Mouse (Mus musculus) kidney, postnatal 25 days (tissue): ENCODE data around the gene Ankk1.

Experiments
- DNase-seq, 2 experiments: peaks; one replicate each; pipeline ENCODE4 v3.0.0; 2021; ENCODE audit warnings: mixed read lengths in 2 of 2

Gene Ankk1

DNA sequence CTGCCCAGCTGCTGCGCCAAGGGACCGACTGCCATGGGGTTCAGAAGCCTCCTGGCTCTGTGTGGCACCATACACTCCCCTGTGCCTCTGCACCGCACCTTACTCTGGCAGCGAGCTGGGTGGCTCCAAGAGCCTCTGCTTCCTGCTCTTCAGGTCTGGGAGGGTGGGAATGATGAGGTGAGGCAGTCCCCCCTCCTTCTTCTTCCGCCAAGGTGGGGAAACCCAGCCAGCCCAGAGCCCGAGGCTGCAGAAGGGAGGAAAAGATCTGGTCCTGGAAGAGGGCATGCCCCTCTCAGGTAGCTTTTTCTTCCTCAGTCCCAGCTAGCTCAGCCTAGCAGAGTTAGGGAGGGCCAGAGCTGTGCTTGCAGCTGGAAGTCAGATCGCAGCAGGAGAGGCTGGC lies at the start of gene Ankk1:
Gene Ankk1 (minus strand): TSS at position 101 of the 400 bp plus-strand sequence.
- no peak for DNase-seq

DNA sequence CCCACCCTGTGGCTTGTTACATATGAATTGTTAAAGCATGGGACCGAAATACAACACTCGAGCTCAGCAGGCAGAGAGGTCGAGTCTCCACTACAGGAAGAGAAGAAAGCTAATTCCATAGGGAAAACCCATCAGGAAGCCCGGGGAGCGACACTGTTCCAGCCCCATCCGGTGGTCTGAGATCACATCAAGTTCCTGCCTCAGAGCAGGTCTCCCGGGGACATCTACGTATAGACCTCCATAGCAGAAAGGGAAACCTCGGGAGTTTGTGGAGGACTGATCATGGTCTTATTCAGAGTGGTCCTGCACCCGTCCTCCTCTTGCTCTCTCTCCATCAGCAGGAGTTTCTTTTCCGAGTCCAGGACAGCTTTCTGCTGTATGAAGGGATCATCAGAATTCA lies 45.3 kb upstream of the Ankk1 start:
- DNase-seq = no peak

DNA sequence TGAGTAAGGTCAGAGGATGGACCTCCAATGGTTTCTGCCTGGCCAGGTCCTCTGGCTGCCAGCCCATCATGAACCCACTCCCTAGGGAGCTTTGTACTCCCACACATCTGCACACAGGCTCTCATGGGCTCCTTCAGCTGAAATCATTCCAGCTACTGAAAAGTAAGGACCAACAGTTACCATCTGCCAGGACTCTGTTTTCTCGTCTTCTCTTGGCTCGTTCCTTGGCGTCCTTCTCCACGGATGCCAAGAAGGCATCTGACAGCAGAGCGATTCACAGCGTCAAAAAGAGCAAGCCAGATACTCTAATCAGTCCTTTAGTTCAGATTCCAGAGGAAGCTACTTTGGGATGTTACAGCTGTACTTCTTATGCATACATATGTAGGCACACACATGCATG lies 44.1 kb upstream of the Ankk1 start:
- no peak for DNase-seq

DNA sequence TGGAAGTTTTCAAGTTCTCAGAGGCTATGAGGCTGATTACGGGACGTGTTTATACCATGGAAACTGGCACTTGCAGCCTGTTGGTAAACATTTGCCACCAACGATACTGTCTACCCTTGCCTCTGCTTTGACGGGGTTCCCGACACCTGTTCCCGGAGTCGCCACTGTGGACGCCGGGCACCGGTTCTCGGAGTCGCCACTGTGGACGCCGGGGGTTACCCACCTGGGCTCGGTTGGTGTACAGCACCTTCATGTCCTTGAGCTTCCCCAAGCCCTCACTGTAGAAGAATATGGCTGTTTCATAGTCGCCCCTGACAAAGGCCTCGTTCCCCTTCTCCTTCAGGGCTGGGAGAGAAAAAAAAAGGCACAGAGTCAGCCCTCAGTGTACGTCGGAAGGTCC lies 43.2 kb upstream of the Ankk1 start:
- no peak for DNase-seq

DNA sequence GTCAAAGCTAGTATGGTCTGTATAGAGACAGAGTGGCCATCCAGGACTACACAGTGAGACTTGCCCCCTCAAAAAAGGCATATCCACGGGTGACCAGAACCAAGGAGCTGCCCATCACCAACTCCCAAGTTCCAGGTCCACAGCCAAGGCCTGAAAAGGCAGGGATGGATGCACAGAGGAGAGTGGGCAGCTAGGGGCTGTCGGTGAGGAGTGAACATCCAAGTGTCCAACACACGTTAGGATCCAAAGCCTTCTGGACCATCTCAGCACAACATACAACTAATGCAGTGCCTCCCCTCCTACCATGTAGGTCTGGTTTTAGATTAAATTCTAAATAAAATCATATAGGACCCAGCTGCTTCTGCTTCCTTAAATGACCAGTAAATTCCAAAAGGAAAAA lies 29.3 kb upstream of the Ankk1 start:
- no peak for DNase-seq

DNA sequence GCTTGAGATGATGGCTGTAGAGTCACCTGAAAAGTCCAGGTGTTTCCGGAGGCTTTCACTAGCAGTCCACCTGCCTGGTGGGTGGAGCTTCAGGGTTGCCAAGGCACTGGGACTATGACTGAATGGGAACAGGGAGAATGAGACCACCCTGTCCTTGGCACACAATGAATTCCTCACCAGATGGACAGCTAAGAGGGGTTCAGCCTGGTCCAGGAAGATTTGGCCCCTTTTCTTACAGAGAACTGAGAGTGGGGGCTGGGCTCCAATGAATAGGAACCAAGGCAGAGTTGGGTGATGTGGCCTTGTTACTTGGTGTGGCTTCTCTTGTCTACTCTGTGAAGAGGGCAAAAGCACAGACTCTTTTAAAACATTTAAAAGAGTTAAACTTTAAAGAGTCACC lies 25.6 kb upstream of the Ankk1 start:
- DNase-seq = no peak

DNA sequence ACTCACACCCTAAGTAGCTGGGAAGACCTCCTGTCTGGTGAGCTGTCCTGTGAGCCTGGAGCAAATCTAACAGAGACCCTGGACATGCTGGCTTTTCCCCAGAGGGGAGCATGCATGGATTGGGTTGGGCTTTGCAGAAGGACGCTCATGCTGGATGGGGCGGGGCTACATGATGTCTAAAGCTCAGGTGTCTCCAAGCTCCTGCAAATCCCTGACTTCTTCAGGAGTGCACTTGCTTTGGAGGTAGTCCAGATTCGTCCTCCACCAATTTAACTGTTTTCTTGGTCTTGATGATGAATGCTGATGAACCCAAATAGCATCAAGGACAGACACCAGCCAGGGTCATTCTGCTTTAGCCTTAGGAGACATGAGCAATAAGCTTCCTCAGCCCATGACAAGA lies 23.7 kb upstream of the Ankk1 start:
- no peak for DNase-seq

DNA sequence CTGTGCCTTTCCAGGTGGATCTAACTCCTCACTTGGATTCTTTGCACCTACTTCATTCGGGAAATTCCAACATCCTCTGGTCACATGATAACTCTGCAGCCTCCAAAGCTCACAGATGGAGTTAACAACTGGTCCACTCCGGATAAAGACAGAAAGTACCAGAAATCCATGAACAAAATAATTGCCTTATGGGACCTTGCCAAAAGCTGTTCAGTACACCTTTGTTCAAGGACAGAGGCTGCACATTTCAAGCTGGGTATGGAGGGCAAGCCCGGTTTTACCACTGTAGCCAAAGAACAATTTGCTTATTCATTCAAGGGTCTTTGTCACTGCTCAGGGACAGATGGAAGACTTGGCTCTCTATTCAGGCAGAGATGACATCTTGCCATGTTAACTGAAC lies 15.8 kb upstream of the Ankk1 start:
- DNase-seq = no peak

DNA sequence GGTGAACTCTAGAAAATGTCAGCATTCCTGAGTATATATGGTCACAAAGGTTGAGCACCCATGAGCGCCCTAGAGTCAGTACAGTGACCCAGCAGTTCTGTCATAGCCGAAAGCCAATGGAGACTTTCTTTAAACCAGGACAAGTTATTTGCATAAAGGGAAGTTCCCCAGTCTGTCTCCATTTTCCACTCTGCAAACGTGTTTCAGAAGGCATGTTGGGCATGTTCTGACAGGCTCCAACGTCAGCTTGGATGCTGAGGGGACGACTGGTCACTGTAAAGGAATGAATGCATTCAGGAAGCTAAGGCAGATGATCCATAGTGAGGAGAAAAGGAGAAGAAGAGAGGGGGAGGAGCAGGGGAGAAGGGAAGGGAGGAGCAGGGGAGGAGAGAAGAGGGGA lies 657 bp upstream of the Ankk1 start:
- DNase-seq = no peak

DNA sequence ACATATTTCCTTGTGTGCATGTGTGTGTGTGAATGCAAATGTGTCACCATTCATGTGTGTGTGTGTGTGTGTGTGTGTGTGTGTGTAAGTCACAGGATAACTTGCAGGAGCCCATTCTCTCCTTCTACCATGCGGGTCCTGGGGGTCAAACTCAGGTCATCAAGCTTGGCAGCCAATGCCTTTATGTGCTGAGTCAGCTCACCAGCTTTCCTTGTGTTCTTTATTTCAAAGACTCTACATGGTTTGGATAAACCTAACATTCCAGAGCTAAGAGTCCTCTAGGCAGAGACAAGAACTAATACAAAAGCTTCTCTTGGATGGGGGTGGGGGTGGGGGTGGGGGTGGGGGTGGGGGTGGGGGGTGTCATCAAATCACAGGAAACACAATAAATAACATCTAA lies 1.2 kb downstream of the Ankk1 start:
- DNase-seq = no peak

DNA sequence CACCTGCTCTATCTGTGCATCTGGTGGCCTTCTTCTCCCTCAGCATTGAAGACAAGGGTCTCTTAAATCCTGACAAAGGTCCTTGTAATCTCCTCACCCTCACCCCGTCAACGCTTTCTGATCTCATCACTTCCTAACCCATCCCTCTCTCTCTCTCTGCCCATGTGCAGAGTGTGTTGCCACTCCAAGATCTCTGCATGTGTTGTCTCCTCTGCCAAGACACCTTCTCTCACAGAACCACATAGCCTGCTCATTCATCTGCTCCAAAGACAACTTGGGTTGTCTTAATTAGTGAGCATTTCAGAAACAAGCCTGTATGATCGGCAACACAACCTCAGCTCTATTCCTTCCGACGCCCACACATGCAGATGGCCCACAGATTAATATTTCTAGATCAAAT lies 3.0 kb downstream of the Ankk1 start:
- no peak for DNase-seq

DNA sequence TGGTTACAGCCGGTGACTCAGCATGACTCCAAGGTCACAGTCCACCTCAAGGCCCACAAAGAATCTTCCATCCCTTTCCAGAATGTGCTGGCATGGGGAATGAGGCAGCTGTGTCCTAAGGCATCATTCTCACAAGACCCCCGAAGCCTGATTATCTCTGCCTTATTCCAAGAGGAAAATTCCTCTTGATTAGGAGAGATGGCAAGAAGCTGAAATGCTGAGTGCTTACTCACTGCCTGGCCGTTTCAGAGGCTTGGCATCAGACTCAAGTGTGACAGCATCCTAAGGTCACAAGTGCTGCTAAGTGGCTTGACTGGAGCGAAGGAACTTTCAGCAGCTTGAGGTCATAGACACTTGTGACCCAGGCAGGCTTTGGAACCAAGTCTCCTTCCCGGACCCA lies 16.2 kb downstream of the Ankk1 start:
- no peak for DNase-seq

DNA sequence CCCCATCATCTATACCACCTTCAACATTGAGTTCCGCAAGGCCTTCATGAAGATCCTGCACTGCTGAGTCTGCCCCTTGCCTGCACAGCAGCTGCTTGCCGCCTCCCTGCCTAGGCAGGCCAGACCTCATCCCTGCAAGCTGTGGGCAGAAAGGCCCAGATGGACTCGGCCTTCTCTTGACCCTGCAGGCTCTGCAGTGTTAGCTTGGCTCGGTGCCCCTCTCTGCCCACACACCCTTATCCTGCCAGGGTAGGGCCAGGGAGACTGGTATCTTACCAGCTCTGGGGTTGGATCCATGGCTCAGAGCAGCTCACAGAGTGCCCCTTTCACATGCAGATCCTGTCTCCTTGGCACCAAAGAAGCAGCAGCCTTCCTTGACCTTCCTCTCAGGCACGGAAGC lies 19.8 kb downstream of the Ankk1 start:
- DNase-seq = no peak

DNA sequence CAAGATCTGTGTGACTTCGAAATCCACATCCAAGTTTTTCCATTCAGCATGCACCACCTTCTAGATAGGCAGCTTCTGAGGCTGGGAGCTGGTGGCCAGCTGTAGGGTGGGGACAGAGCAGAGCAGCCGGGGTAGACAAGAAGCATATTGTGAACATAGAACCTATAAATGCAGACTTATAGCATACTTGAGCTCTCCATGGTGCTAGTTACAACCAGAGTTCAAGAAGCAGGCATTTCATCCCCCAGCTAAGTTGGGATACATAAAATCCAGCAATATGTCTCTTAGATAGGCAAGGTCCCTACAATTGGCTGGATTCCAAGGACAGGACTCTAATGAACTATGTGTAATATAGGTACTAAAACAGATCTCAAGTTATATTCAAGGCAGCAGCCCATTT lies 23.1 kb downstream of the Ankk1 start:
- DNase-seq = no peak

DNA sequence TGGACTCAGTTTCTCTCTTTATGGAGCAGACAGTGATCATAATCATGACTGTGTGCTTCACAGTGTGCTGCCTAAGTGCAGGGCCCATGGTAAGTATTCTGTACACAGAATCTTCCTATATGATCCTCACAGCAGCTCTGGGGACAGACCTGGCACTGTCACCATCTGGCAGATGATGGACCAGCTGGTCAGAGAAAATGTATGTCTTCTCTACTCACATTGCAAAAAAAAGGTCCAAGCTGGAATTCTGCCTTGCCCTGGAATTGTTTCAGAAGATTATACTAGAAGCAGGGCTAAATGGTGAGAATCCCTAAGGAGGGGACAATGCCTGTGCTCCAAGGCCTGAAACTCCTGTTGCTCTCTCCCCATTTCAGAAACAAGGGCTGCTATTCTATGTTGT lies 30.8 kb downstream of the Ankk1 start:
- no peak for DNase-seq

DNA sequence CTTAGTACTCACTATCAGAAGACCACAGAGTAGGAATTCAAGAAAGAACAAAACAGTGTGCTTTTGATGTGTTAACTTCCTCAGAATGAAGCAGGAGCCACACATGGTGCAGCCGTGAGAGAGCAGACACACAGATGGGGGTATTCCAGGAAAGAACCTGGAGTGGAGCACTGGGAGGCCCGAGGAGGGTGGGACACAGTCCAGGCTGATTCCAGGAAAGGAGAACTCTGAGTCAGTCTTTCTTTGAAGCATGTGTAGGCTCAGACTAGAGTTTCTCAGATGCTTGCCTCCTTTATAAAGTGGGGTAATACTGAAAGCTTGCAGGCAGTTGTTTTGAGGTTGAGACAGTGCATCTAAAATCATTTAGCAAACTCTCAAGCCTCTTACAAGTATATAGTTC lies 34.6 kb downstream of the Ankk1 start:
- DNase-seq = no peak

DNA sequence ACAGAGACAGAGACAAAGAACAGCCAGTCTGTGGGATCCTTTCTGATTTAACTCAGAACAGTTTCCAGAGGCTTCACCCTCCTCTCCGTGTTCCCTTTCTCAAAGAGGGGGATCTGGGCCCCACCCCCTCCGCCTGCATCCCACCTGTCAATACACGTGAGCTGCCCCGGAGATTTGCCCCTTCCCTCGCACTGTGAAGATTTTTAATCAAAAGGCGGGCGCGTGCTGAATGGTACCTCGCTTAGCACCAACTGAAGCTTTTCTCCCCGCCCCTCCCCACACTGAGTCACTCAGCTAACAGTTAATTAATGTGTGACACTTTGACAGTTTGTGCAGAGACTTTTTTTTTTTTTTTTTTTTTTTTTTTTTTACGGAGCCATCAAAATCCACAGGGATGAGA lies 40.7 kb downstream of the Ankk1 start:
- DNase-seq = no peak

DNA sequence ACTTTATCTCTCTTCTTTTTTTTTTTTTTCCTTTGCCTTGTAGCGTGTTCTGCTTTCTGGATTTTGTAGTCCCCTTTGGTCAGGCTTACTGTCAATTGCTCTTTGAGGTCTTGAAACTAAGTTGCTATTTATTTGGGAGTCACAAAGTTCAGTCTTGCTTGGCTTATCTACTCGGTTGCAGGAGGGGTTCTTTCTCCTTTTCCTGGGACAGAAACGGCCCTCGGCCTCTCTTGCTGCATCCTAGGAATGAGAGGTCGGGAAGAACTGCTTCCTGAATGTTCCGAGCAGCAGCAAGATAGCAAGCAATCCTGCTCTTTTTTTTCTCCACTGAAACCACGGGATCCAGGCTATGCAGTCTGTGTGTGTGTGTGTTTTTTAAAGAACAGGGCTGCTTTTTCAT lies 41.5 kb downstream of the Ankk1 start:
- DNase-seq = no peak

DNA sequence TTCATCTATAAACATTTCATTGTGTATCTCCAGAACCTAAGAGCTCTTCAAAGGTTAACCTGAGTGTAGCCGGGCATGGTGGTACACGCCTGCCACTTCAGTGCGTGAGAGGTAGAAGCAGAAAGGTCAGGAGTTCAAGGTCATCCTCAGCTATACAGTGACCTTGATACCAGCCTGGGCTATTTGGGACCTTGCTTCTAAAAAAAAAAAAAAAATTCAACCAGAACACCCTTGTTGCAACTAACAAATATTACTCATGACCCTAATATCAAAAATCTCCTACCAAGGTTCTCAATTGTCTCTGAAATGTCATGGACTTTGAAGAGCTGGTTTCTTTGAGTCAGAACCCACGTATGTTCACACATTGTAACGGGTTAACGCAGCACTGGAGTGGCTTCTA lies 42.0 kb downstream of the Ankk1 start:
- DNase-seq = no peak

DNA sequence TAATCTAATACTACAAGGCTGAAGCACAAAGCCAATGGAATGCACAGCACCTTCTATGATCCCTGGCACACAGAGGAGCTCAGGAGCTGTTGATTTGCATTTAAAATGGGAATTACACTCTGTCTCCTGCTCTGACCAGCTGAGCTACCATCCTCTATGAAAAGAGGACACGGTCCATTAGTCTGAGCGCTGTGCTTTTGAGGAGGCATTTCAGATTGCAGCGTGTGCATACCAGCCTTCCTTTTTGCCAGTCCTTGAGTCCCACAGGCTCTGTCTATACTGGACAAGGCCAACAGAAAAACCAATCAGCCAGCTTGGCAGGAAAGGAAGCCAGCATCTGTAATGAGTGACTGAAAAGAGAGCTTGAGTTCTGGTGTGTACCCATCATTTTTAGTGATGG lies 42.8 kb downstream of the Ankk1 start:
- no peak for DNase-seq

DNA sequence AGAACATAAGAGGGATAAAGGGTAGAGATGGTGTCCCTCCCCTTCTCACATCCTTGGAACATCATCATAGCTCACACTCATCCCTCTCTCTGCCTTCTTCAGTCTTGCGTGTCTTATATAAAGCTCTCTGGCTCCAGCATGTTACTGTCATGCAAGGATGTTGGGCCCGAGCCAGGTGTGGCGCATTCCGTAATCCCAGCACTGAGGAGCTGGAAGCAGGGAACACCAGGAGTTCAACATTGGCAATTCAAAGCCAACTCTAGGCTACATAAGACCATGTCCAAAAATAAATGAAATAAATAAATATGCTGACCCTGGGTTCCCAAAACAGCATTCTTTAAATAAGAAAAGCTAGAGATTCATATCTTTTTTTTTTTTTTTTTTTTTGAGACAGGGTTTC lies 46.9 kb downstream of the Ankk1 start:
- DNase-seq = no peak

DNA sequence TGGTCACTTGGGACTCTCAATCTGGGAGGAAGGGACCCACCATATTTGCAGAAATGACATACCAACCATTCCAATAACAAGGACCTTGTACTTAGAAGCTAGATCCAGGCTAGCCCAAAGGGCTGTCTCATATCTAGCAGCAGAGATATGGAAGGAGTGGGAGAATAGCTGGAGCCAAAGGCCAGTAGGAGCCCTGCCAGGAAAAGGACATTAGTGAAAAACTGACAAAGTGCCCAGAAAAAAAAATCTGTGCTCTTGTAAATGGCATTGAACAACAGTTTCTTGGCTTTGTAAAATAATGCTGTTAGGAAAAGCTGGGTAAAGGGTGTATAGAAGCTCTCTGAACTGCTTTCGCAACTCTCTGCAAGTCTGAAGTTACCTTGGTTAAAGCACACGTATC lies 52.9 kb downstream of the Ankk1 start:
- no peak for DNase-seq

DNA sequence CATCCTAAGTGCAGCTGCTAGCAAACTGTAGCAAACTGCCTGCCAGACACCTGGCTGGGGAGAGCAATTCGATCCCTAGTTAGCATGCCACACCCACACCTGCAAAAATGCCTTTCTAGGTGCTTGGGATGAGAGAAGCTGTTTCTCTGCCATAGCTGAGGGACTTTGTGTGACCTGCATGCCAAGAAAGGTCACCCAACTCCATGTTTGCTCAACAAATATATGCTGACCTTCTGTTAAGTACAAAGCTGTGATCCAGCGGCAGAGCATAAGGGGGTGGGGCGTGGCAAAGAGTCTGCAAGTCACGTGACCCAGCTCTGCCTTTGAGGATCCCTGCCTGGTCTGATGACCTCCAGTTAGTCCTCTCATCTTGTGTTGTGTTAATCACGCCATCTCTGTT lies 61.1 kb downstream of the Ankk1 start:
- peak in 1 of 2 experiments; percentile 5 for DNase-seq
